Mouse (Mus musculus): ENCODE measurements around the gene P2rx1.

DNA sequence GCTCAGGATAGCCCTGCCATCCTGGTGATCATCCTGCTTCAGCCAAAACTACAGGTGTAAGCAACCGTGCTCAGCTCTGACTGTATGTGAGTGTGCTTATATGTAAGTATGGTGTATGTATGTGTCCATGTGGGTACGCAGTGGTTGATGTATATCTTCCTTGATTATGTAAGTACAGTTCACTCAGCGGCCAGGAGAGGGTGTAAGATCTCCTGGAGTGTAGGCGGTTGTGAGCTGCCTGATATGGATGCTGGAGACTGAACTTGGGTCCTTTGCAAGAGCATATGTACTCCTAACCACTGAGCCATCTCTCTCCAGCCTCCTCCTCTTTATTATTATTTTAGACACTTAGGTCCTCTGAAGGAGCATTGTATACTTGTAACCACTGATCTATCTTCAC, 45.9 kb downstream of the P2rx1 start:
- TF ChIP-seq POLR2A (IDR thresholded peaks at IDR 0.05; ENCODE audit: control insufficient read depth, low read depth, low read length) (no peak), CTCF (IDR thresholded peaks at IDR 0.05; ENCODE audit: control insufficient read depth, insufficient read depth, insufficient replicate concordance, low read depth, low read length) (no peak)
